Mouse (Mus musculus): Measurements from ENCODE around the gene Plxdc1. TPM values are rescaled to one million over a fixed set of nuclear protein-coding genes. Genes with fewer than 3 reads are reported as not detected.

Plxdc1 gene
- total RNA-seq, 2 experiments from 2014 or later: 0.92 to 2.3 TPM

- ATAC-seq (replicated peaks; ENCODE audit: poor library complexity): peak; percentile 50
These were observed 2.4 kb upstream of the Plxdc1 start for GRCm38 (mm10) chr11:97988530-97989096.

- peak; percentile 74 for ATAC-seq (replicated peaks; ENCODE audit: poor library complexity)
These were observed 1.6 kb upstream of the Plxdc1 start for GRCm38 (mm10) chr11:97987551-97988526.

DNA sequence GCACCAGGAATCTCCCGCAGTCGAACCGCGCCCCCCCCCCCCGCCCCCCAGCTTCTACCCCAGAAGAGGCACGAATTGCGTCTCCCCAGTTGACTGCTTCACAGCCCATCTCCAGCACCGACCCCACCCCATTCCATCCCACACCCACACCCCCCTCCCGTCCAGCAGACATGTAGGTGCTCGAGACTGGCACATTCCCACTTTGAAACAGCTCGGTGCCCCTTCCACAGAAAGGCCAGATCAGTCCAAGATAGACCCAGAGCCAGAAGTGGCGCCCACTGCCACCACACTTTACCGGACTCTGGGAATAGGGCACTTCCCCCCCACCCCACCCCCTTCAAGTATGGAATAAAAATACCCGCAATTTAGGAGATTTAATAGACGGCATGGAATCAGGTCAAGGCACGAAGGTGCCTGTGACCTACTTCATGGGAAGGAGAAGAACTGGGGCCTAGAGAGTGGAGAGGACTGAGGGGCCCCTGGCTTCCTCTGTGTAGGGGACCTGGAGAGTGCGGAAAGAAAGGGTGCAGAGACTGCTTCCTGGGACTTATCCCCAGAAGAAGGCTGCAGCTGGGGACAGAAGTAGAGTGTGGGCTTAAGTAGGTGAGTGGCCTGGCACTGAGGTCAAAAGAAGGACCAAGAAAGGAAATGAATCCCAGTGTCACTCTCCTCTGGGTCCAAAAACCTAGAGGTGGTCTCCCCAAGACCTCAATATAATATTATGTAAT lies 658 bp upstream of the Plxdc1 start:
- no peak for ATAC-seq (replicated peaks; ENCODE audit: poor library complexity)

- no peak for ATAC-seq (replicated peaks; ENCODE audit: poor library complexity)
These were observed 2.3 kb downstream of the Plxdc1 start for GRCm38 (mm10) chr11:97983983-97984382.

- no peak for ATAC-seq (replicated peaks; ENCODE audit: poor library complexity)
These were observed 2.7 kb downstream of the Plxdc1 start for GRCm38 (mm10) chr11:97983506-97983905.

GRCm38 (mm10) chr11:97982721-97983120 lies 3.5 kb downstream of the Plxdc1 start:
- no peak for ATAC-seq (replicated peaks; ENCODE audit: poor library complexity)

GRCm38 (mm10) chr11:97980531-97980966 lies 5.7 kb downstream of the Plxdc1 start:
- ATAC-seq (replicated peaks; ENCODE audit: poor library complexity): no peak

- no peak for ATAC-seq (replicated peaks; ENCODE audit: poor library complexity)
These were observed 6.3 kb downstream of the Plxdc1 start for GRCm38 (mm10) chr11:97979824-97980495.

- no peak for ATAC-seq (replicated peaks; ENCODE audit: poor library complexity)
These were observed 7.9 kb downstream of the Plxdc1 start for GRCm38 (mm10) chr11:97978392-97978791.

GRCm38 (mm10) chr11:97977797-97978196 lies 8.4 kb downstream of the Plxdc1 start:
- ATAC-seq (replicated peaks; ENCODE audit: poor library complexity): no peak

GRCm38 (mm10) chr11:97974746-97975145 lies 11.5 kb downstream of the Plxdc1 start:
- no peak for ATAC-seq (replicated peaks; ENCODE audit: poor library complexity)

GRCm38 (mm10) chr11:97974141-97974540 lies 12.1 kb downstream of the Plxdc1 start:
- ATAC-seq (replicated peaks; ENCODE audit: poor library complexity): no peak

DNA sequence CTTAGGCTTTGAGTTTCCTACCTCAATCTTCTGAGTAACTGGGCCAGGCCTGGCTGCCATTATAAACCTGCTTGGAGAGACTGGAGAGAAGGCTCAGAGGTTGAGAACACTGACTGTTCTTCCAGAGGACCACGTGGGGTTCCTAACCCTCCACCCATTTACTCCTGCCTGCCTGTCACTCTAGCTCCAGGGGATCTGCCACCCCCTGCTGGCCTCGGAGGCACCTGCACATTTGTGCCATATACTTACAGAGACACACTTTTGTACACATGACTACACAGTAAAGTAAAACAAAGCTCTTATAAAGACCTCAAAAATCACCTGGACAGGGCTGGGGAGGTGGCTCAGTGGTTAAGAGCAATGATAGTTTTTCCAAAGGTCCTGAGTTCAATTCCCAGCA lies 13.8 kb downstream of the Plxdc1 start:
- ATAC-seq (replicated peaks; ENCODE audit: poor library complexity): peak; percentile 50; the same call in 1 of the 2 replicates

DNA sequence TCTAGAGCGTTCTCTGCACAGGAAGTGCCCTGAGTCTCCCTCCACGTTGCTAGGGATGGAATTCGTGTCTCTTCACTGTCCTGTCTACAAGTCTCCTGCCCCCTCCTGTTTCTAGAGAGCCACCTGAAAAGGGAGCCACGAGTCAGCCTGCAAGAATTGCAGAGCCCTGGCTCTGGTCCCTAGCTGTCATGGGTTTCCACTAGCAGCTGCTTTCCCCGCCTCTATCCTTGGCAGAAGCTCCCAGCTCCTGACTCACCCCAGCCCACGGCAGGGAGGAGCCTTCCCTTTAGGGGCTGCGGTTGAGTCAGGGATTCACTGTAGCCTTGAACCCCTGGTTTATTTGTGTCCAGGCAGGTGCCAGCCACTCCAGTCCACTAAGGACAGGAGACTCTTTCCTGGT lies 15.0 kb downstream of the Plxdc1 start:
- ATAC-seq (replicated peaks; ENCODE audit: poor library complexity): no peak

GRCm38 (mm10) chr11:97970771-97971170 lies 15.5 kb downstream of the Plxdc1 start:
- no peak for ATAC-seq (replicated peaks; ENCODE audit: poor library complexity)

DNA sequence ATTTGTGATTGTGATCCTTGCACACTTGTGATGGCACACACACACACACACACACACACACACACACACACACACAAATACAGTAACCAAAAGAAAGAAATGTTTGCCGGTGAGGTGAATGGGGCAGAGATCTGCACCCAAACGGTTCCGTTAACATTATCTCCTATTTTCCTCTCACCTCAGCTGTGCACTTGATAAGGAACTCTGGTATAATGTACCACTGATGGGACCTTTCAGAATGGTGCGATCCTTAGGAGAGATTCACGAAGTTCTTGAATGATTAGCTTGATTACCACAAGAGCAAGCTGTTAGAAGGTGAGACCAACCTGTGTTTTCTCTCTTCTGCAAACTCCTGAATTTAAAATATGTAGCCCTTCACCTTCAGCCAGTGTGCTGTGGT lies 17.9 kb downstream of the Plxdc1 start:
- no peak for ATAC-seq (replicated peaks; ENCODE audit: poor library complexity)

DNA sequence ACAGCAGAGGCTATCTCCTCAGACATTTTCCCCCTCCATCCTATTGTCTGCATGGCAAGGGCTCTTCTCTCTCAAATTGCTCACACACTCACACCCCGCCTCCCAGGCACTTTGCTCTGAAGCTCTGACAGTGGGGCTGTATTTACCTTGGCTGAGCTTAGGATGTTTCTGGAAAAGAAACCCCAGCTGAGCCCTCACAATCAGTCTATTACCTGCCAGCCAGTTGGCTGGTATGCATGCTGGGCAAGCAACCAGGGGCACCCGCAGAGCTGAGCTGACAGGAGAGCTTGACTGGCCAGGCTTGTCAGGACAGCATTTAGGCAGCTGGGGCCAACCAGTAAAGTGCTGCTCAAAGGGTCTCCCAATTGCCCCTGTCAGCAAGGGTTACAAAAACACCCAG lies 19.1 kb downstream of the Plxdc1 start:
- ATAC-seq (replicated peaks; ENCODE audit: poor library complexity): no peak

DNA sequence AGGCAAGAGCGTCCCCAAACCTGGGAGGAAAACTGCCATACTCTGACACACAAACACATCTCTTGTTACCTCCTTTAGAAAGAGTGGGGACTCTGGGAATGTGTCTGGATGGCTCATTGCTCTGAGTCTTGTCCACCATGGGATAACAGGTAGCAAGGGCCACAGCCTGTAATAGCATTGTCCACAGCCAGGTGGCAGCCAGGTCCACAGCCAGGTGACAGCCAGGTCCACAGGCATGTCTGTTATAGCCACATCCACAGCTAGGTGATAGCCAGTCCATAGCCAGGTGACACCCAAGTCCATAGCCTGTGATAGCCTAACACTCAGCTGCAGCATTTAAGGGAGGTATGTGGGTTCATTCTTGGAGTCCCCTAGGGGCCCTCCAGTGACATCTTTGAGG lies 25.3 kb downstream of the Plxdc1 start:
- no peak for ATAC-seq (replicated peaks; ENCODE audit: poor library complexity)

GRCm38 (mm10) chr11:97959300-97959680 lies 27.0 kb downstream of the Plxdc1 start:
- ATAC-seq (replicated peaks; ENCODE audit: poor library complexity): no peak

- no peak for ATAC-seq (replicated peaks; ENCODE audit: poor library complexity)
These were observed 27.5 kb downstream of the Plxdc1 start for GRCm38 (mm10) chr11:97958641-97959299.
